Mouse (Mus musculus): ENCODE results near the gene Syce1l. TPM values are rescaled to one million over a fixed set of nuclear protein-coding genes. Genes with fewer than 3 reads are reported as not detected.

Gene Syce1l
- total RNA-seq, 2 experiments from 2014 or later, result 0.79 TPM; not detected in 1

GRCm38 (mm10) chr8:113666714-113667432 is 23.9 kb downstream of the Syce1l start:
- intact Hi-C loops (cut with DNase I), result loop anchor here (5.0 to 10.0 kb wide), 2 partner anchors 118 to 700 kb away; no protein-coding TSS in a partner anchor
- no peak for DNase-seq (ENCODE audit: low spot score in 2 of 2)

GRCm38 (mm10) chr8:113669924-113670323 is 26.9 kb downstream of the Syce1l start:
- DNase-seq (ENCODE audit: low spot score in 2 of 2), result no peak
- intact Hi-C loops (cut with DNase I), result loop anchor here (5.0 to 10.0 kb wide), 2 partner anchors 115 to 697 kb away; no protein-coding TSS in a partner anchor

GRCm38 (mm10) chr8:113672599-113673255 is 29.7 kb downstream of the Syce1l start:
- intact Hi-C loops (cut with DNase I), result no loop called here

GRCm38 (mm10) chr8:113673300-113673699 is 30.3 kb downstream of the Syce1l start:
- intact Hi-C loops (cut with DNase I), result no loop called here
- DNase-seq (ENCODE audit: low spot score in 2 of 2), result no peak

More at GRCm38 (mm10) chr8:113672599-113673255, 29.7 kb downstream of the Syce1l start:
- DNase-seq (ENCODE audit: low spot score in 2 of 2), result no peak

- intact Hi-C loops (cut with DNase I), result no loop called here
Observed at GRCm38 (mm10) chr8:113674611-113675010, 31.6 kb downstream of the Syce1l start.

GRCm38 (mm10) chr8:113675281-113675680 is 32.3 kb downstream of the Syce1l start:
- intact Hi-C loops (cut with DNase I), result no loop called here
- DNase-seq (ENCODE audit: low spot score in 2 of 2), result no peak

More at GRCm38 (mm10) chr8:113674611-113675010, 31.6 kb downstream of the Syce1l start:
- no peak for DNase-seq (ENCODE audit: low spot score in 2 of 2)

- intact Hi-C loops (cut with DNase I), result no loop called here
- DNase-seq (ENCODE audit: low spot score in 2 of 2), result no peak
Observed at GRCm38 (mm10) chr8:113676811-113677210, 33.8 kb downstream of the Syce1l start.

GRCm38 (mm10) chr8:113679361-113679760 is 36.3 kb downstream of the Syce1l start:
- intact Hi-C loops (cut with DNase I), result no loop called here
- no peak for DNase-seq (ENCODE audit: low spot score in 2 of 2)

- no peak for DNase-seq (ENCODE audit: low spot score in 2 of 2)
- intact Hi-C loops (cut with DNase I), result no loop called here
Observed at GRCm38 (mm10) chr8:113687889-113688542, 45.0 kb downstream of the Syce1l start.

GRCm38 (mm10) chr8:113688543-113688915 is 45.5 kb downstream of the Syce1l start:
- no peak for DNase-seq (ENCODE audit: low spot score in 2 of 2)
- intact Hi-C loops (cut with DNase I), result no loop called here

GRCm38 (mm10) chr8:113691622-113692343 is 48.8 kb downstream of the Syce1l start:
- DNase-seq (ENCODE audit: low spot score in 2 of 2), result no peak
- intact Hi-C loops (cut with DNase I), result no loop called here

- DNase-seq (ENCODE audit: low spot score in 2 of 2), result no peak
- intact Hi-C loops (cut with DNase I), result no loop called here
Observed at GRCm38 (mm10) chr8:113704968-113705367, 62.0 kb downstream of the Syce1l start.

Other genes with a start within 250 kb of the Syce1l start
- 10 to 100 TPM; 24.0 to 25.1 TPM for gene Mon1b, start 7.6 kb upstream of the Syce1l start, total RNA-seq (2021)
- gene Adamts18, start 205.5 kb downstream of the Syce1l start, total RNA-seq (2021), result 1 to 10 TPM; 2.4 to 2.6 TPM